Comparison of ENCODE assay signal across 18 mouse cellular contexts in the genomic region with DNA sequence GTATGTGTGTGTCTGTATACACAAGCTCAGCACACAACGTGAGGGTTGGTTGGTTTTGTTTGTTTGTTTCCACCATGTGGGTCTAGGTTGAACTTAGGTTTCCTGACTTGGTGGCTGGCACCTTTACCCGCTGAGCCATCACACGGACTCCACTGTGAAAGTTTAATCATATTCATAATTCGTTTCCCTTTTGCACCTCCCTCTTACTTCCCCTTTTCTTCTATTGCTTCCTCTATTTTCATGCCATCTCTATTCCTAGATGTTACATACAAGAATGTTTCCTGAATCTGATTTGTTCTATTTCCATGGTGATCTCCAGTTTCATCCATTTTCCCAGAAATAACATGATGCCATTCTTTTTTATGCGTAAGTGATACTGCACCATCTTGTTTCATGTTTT. TPM values are rescaled to one million over a fixed set of nuclear protein-coding genes. Genes with fewer than 3 reads are reported as not detected.
DNase-seq lines count a peak whose midpoint lies in the region; ATAC-seq lines count a peak whose summit lies in the region.
"Had no signal": no experiment of that assay in that cellular context is flagged by ENCODE, and none has a peak within 500 bp of the region (broad histone marks: within the 10 kb centered on the region; RNA-seq: fewer than 3 reads in every experiment).

No protein-coding gene starts in this region.

- ATAC-seq in megakaryocyte, adult 5-6 weeks (ENCODE audit: poor library complexity, severe bottlenecking): peak; percentile 85
- ATAC-seq: activated CD4-positive, CD25-positive, alpha-beta regulatory T cell, adult 4 months; hindbrain, postnatal 0 days; Patski had no signal

- peak; percentile 43 for DNase-seq in heart, adult 11 months
- no peak for DNase-seq in heart, adult 18-20 months
- DNase-seq in MEL-GATA-1-ER (ENCODE audit: extremely low read depth, low read depth) (peak; percentile 63), MN1 (ENCODE audit: low spot score) (no peak)
- no peak for DNase-seq in urinary bladder, postnatal 10 days (ENCODE audit: low spot score)
- DNase-seq in urinary bladder, postnatal 36 days (ENCODE audit: low spot score in 2 of 2): no peak
- DNase-seq: adrenal gland, postnatal 14 days; cerebellum, adult 11-12 months; cerebellum, adult 9-10 months; cerebellum, postnatal 25 days; gastrocnemius, postnatal 36 days; heart, postnatal 36 days; kidney, adult 11 months; kidney, adult 9 months had no signal

RNA-seq across cellular contexts. Expression of a gene that starts 46.2 kb away (rescaled TPM):
- under 1 TPM; 0.26 to 0.74 TPM for total RNA-seq in heart, adult 18-20 months (2021)
- total RNA-seq in megakaryocyte, adult 5-6 weeks (2015): 0.05 TPM in 1 of 2 replicates, not detected in the other
- total RNA-seq in megakaryocyte, adult 5-6 weeks (2017): not detected in 2 replicates

Comparison
In these comparisons a context has a peak if more than half of its experiments do, and no peak if none do; other contexts are left out.
1. DNase-seq: peak in heart, adult 11 months (single experiment) and MEL-GATA-1-ER (single experiment); none in heart, adult 18-20 months (0 of 2), urinary bladder, postnatal 10 days (single experiment), urinary bladder, postnatal 36 days (0 of 2) and MN1 (single experiment).